Mouse (Mus musculus) liver, embryonic 15.5 days (tissue): ENCODE measurements around the gene Gmds. TPM values are rescaled to one million over a fixed set of nuclear protein-coding genes. Genes with fewer than 3 reads are reported as not detected.
A peak's percentile ranks its signal among the peaks of the same experiment; 100 is the strongest.

ENCODE experiments used
- ATAC-seq: fragments of 200-750 bp; cut with Nextera tagmentation; 2 replicates; pipeline ENCODE4 v1.8.0; 2017; ENCODE audit warnings: moderate number of reproducible peaks, mild to moderate bottlenecking, moderate library complexity; ENCODE audit not compliant: insufficient read depth
- H3K27ac ChIP-seq: fragments of 300-500 bp; sonication (generic); replicated peaks from 2 replicates; pipeline ENCODE4 v1.5.1; 2015; ENCODE audit warnings: mild to moderate bottlenecking, inconsistent platforms
- H3K27me3 ChIP-seq: fragments of 300-500 bp; sonication (generic); 2 replicates; pipeline ENCODE4 v1.6.1; 2015; ENCODE audit warnings: mild to moderate bottlenecking, inconsistent platforms
- H3K36me3 ChIP-seq: fragments of 300-500 bp; sonication (generic); replicated peaks from 2 replicates; pipeline ENCODE4 v1.6.1; 2015; ENCODE audit warnings: moderate library complexity, mild to moderate bottlenecking, inconsistent platforms
- H3K4me1 ChIP-seq: fragments of 300-500 bp; sonication (generic); replicated peaks from 2 replicates; pipeline ENCODE4 v1.6.1; 2015; ENCODE audit warnings: inconsistent platforms
- H3K4me2 ChIP-seq: fragments of 300-500 bp; sonication (generic); 2 replicates; pipeline ENCODE4 v1.6.1; 2015; ENCODE audit warnings: moderate library complexity, mild to moderate bottlenecking, inconsistent platforms
- H3K4me3 ChIP-seq: fragments of 300-500 bp; sonication (generic); replicated peaks from 2 replicates; pipeline ENCODE4 v1.5.1; 2015; ENCODE audit warnings: mild to moderate bottlenecking, inconsistent platforms
- H3K9ac ChIP-seq: fragments of 300-500 bp; sonication (generic); 2 replicates; pipeline ENCODE4 v1.6.1; 2015; ENCODE audit warnings: moderate library complexity, mild to moderate bottlenecking, inconsistent platforms
- H3K9me3 ChIP-seq: fragments of 300-500 bp; sonication (generic); replicated peaks from 2 replicates; pipeline ENCODE4 v1.6.1; 2016; ENCODE audit warnings: inconsistent platforms
- WGBS: fragments of 180-500 bp; shearing (Covaris S2); methylation state at CpG from one replicate; pipeline ENCODE4 v1.1.7; 2015; ENCODE audit warnings: mixed read lengths; ENCODE audit not compliant: insufficient replicate concordance; 5-methylcytosine and 5-hydroxymethylcytosine counted together
- polyA plus RNA-seq: library from polyadenylated mRNA; unstranded; fragments of >200 nt; fragmentation: Nextera tagmentation; extraction: Ambion mirVana; gene quantifications from 2 replicates; pipeline ENCODE4 v1.2.1, GENCODE M21; 2015

Gene Gmds
- polyA plus RNA-seq, 1 experiment from 2014 or later = 7.0 TPM

DNA sequence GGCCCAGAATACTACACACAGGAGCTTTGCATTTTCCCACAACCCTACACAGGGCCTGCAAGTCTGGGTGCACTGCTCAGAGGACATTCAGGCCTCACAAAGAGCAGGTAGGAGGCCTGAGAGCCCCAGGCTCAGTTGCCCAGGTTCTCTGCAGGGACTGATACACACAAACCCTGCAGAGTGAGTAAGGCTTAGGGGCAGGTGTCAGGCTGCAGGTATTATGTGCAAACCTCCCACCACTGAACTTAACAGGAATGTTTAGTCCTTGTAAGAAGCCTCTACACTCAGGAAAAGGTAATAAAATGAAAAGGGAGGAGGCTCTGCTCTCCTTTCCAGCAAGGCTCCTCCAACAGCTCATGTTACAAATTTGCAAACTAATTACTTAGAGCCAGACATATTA, 313.7 kb downstream of the Gmds start:
- Histone ChIP-seq H3K4me3 (no peak overlapping the region), H3K27ac (no peak overlapping the region), H3K4me2 (no peak overlapping the region), H3K27me3 (no peaks in the 10 kb centered on the region), H3K36me3 (no peaks in the 10 kb centered on the region), H3K4me1 (no peaks in the 10 kb centered on the region), H3K9ac (no peak overlapping the region), H3K9me3 (no peaks in the 10 kb centered on the region)
- no peak for ATAC-seq

- Histone ChIP-seq H3K4me3 (no peak overlapping the region), H3K27me3 (no peaks in the 10 kb centered on the region), H3K4me2 (no peak overlapping the region), H3K9me3 (no peaks in the 10 kb centered on the region), H3K27ac (no peak overlapping the region), H3K4me1 (0 out of 2 replicates have a peak, but pooled peaks cover 5% of the 10 kb centered on the region), H3K9ac (no peak overlapping the region), H3K36me3 (no peaks in the 10 kb centered on the region)
- ATAC-seq = no peak
- 52% methylated on average over 6 of the region's 6 CpGs for WGBS
These were observed 317.9 kb downstream of the Gmds start for GRCm38 (mm10) chr13:32020455-32021249.

DNA sequence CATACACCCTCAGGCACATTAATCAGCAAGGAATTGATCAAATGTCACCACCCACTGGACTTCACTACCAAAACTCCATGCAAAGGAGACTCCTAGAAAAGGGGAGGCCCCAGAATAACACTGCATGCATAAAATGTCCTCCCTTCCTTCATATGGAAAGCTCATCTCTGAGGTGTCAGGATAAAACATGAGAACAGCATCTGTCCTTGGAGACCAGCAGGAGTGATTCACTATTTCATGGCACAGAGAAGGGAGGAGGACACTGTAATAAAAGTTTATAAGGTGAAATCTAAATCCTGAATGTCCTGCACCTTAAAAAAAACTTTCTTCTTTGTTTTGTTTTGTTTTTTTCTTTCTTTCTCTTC, 319.3 kb downstream of the Gmds start:
- Histone ChIP-seq H3K4me1 (0 out of 2 replicates have a peak, but pooled peaks cover 5% of the 10 kb centered on the region), H3K27ac (no peak overlapping the region), H3K4me2 (no peak overlapping the region), H3K4me3 (no peak overlapping the region), H3K9me3 (no peaks in the 10 kb centered on the region), H3K36me3 (no peaks in the 10 kb centered on the region), H3K27me3 (no peaks in the 10 kb centered on the region), H3K9ac (no peak overlapping the region)
- ATAC-seq = no peak

- Histone ChIP-seq H3K27me3 (no peaks in the 10 kb centered on the region), H3K4me2 (no peak overlapping the region), H3K9me3 (no peaks in the 10 kb centered on the region), H3K27ac (no peak overlapping the region), H3K4me1 (0 out of 2 replicates have a peak, but pooled peaks cover 5% of the 10 kb centered on the region), H3K4me3 (no peak overlapping the region), H3K36me3 (no peaks in the 10 kb centered on the region), H3K9ac (no peak overlapping the region)
- 46% methylated on average over 4 of the region's 4 CpGs for WGBS
- ATAC-seq = no peak
These were observed 319.9 kb downstream of the Gmds start for GRCm38 (mm10) chr13:32018518-32019255.

GRCm38 (mm10) chr13:32008802-32009201, 329.7 kb downstream of the Gmds start:
- no peak for ATAC-seq
- WGBS = 29% methylated on average over 4 of the region's 4 CpGs
- Histone ChIP-seq H3K9me3 (no peaks in the 10 kb centered on the region), H3K4me2 (no peak overlapping the region), H3K9ac (no peak overlapping the region), H3K4me3 (no peak overlapping the region), H3K4me1 (no peaks in the 10 kb centered on the region), H3K27ac (no peak overlapping the region), H3K36me3 (no peaks in the 10 kb centered on the region), H3K27me3 (no peaks in the 10 kb centered on the region)

- Histone ChIP-seq H3K9me3 (no peaks in the 10 kb centered on the region), H3K27ac (no peak overlapping the region), H3K27me3 (no peaks in the 10 kb centered on the region), H3K36me3 (no peaks in the 10 kb centered on the region), H3K4me1 (no peaks in the 10 kb centered on the region), H3K9ac (no peak overlapping the region), H3K4me3 (no peak overlapping the region), H3K4me2 (no peak overlapping the region)
- ATAC-seq = no peak
- WGBS = 44% methylated on average over 7 of the region's 7 CpGs
These were observed 330.4 kb downstream of the Gmds start for GRCm38 (mm10) chr13:32008116-32008641.

GRCm38 (mm10) chr13:31993391-31993790, 345.1 kb downstream of the Gmds start:
- H3K4me1 ChIP-seq = peaks cover 2% of the 10 kb centered on the region; the same call in 1 of the 2 replicates
- no peak for ATAC-seq
- 61% methylated on average over 4 of the region's 4 CpGs for WGBS
- H3K36me3 ChIP-seq = no peaks in the 10 kb centered on the region
- H3K4me2 ChIP-seq = no peak overlapping the region
- H3K9me3 ChIP-seq = no peaks in the 10 kb centered on the region
- H3K9ac ChIP-seq = no peak overlapping the region; the same call in 1 of the 2 replicates
- H3K27me3 ChIP-seq = no peaks in the 10 kb centered on the region
- no peak overlapping the region for H3K27ac ChIP-seq
- no peak overlapping the region for H3K4me3 ChIP-seq

GRCm38 (mm10) chr13:31992409-31993201, 345.9 kb downstream of the Gmds start:
- WGBS = 49% methylated on average over 12 of the region's 12 CpGs
- ATAC-seq = no peak
- Histone ChIP-seq H3K4me3 (no peak overlapping the region), H3K27ac (no peak overlapping the region), H3K27me3 (no peaks in the 10 kb centered on the region), H3K9ac (no peak overlapping the region), H3K4me2 (0 out of 2 replicates have a peak overlapping the region, but pooled peaks have one; percentile 3), H3K4me1 (peaks cover 2% of the 10 kb centered on the region; the same call in 1 of the 2 replicates), H3K9me3 (no peaks in the 10 kb centered on the region), H3K36me3 (no peaks in the 10 kb centered on the region)

- WGBS = 72% methylated on average over 1 of the region's 1 CpGs
- Histone ChIP-seq H3K27ac (no peak overlapping the region), H3K27me3 (no peaks in the 10 kb centered on the region), H3K9me3 (no peaks in the 10 kb centered on the region), H3K4me2 (no peak overlapping the region), H3K4me1 (no peaks in the 10 kb centered on the region), H3K4me3 (no peak overlapping the region), H3K36me3 (no peaks in the 10 kb centered on the region), H3K9ac (no peak overlapping the region)
- ATAC-seq = no peak
These were observed 357.3 kb downstream of the Gmds start for GRCm38 (mm10) chr13:31981198-31981597.

GRCm38 (mm10) chr13:31978126-31978525, 360.4 kb downstream of the Gmds start:
- H3K9ac ChIP-seq = no peak overlapping the region

More at GRCm38 (mm10) chr13:31978126-31978525, 360.4 kb downstream of the Gmds start:
- Histone ChIP-seq H3K4me3 (no peak overlapping the region), H3K4me1 (no peaks in the 10 kb centered on the region), H3K36me3 (no peaks in the 10 kb centered on the region), H3K4me2 (no peak overlapping the region), H3K9me3 (no peaks in the 10 kb centered on the region), H3K27ac (no peak overlapping the region), H3K27me3 (no peaks in the 10 kb centered on the region)
- WGBS = 79% methylated on average over 7 of the region's 7 CpGs
- no peak for ATAC-seq
